Mouse (Mus musculus) right cerebral cortex, postnatal 4 days (tissue): ENCODE data around the gene Tnfsf9.
A peak's percentile ranks its signal among the peaks of the same experiment; 100 is the strongest.

Experiments used
- DNase-seq: peaks from one replicate; pipeline ENCODE4 v3.0.0-alpha.2; 2022

The Tnfsf9 gene

DNA sequence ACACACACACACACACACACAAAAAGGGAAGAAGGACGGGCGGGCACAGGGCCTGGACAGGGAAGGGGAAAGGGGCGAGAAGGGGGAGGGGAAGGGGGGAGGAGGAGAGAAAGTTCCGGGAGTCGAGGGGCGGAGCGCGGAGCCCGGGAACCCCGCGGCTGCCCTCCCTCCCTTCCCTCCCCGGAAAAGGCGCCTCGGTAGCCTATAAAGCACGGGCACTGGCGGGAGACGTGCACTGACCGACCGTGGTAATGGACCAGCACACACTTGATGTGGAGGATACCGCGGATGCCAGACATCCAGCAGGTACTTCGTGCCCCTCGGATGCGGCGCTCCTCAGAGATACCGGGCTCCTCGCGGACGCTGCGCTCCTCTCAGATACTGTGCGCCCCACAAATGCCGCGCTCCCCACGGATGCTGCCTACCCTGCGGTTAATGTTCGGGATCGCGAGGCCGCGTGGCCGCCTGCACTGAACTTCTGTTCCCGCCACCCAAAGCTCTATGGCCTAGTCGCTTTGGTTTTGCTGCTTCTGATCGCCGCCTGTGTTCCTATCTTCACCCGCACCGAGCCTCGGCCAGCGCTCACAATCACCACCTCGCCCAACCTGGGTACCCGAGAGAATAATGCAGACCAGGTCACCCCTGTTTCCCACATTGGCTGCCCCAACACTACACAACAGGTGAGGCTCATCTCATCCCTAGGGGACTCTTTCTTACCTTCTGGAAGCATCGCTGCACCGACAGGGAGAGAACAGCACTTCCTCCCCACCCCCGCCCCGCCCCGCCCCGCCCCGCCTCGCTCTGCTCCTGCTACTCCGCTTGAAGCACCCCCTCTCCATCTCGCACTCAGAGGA lies at the start of gene Tnfsf9:
Tnfsf9 (plus strand) TSS at position 145 of the 854 bp plus-strand sequence.
- peak; percentile 55 for DNase-seq

DNA sequence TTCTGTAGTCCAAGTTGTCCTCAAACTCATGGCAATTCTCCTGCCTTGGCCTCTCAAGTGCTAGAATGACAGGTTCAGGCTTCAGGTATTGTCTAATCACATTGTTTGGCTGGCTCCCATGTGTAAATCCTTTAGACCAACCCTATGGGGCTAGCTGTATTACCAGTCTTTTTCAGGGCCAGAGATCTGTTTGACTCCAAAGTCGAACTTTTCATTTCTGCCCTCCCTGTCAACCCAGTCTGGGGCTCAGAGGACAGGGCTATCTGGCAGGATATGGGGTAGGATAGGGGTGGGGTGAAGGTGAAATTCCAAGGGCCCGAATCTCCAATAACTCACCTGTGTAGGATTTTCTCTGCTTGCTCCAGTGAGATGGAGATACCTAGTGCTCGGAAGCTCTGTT lies 48.9 kb upstream of the Tnfsf9 start:
- no peak for DNase-seq

DNA sequence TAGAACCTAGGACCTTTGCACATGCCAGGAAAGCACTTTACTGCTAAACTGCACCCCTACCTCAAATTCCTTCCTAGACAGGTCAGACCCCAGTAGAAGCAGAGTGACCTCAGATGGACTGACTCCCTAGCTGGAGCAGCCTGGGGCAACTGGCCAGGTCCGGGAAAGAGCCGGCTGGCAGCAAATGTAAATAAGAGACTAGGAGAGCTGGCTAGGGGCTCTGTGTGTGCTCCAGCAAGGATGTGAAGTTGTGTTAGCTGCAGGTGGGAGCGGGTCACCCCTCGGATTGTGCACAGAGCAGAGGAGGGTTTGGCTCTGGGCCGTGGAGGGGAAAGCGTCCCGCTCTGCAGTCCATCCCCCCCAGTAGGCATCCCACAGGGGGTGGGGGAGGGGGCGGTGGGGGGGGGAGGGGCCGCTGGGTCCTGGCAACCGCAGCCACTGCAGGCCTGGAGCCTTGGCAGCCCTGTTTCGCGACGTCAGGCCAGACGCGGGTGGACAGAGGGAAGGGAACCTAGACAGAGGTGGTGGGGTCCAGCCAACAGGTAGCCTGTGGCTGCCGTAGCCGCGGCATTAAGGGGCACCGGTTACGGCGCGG lies 46.1 kb upstream of the Tnfsf9 start, which contains the start of gene Crb3:
Crb3 (plus strand) TSS at position 215 of the 595 bp plus-strand sequence.
- peak; percentile 51 for DNase-seq

DNA sequence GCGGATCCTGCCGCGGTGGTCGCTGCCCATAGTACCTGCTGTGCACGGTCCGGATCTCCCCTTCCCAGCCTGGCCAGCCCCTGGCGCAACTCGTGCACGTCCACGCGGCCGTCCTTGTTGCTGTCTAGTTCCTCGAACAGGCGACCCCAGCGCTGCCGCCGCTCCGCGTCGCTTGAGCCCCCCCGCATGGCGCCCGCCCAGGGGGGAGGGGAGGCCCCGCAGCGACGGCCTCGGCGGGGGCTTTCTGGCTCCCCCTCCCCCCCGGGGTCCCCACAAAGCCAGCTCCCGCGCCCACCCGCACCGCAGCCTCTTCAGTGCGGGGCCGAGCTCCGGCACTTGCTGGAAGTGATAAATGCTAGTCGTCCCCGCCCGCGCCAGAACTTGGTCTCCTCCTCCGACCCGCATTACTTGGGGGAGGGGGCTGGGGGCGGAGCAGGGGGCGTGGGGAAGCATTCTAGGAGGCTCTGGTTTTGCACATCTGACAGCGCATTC lies 45.6 kb upstream of the Tnfsf9 start, which contains the start of gene Slc25a23:
Slc25a23 (minus strand) TSS at position 378 of the 492 bp plus-strand sequence.
- peak; percentile 83 for DNase-seq

DNA sequence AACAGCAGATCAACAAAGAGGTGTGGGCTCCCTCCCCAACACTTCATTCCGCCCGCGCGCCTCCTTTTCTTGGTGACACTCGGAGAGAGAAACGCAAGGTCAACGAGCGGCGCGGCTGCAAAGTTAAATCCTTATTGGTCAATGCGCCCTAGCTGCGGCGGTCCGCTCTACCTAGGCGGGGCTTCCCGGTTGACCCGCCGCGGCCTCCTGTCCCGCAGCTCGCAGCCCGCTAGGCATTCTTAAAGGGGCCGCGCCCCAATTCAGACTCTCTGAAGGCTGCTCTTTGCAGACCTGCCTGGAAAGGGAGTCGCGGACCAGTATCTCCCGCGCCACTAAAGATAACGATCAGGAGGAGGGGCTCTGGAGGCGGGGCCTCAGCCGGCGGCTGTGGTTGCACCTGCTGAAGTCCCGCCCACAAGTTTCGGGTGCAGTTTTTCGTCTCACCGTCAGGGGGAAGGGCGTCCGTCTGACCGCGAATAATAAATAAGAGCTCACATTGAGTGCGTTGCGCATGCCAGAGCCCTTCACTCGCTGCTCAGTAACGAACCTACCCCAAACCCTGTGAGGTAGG lies 44.8 kb upstream of the Tnfsf9 start:
- DNase-seq, result peak; percentile 92

DNA sequence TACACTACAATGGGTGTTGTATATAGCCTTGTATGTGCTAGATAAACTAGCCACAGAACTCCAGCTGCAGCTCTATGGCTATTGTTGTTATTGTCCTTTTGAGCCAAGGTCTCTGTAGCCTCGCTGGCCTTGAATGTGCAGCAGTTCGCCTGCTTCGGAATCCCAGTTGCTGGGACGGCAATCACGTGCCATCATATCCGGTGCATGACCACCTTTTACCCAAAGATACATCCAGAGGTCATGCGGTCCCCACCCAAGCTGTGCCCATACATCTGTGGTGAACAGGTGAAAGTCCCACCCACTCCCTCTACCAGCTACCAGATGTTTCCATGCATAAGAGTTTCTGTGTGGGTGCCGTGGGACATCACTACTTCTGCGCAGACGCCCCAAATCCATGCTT lies 44.1 kb upstream of the Tnfsf9 start:
- no peak for DNase-seq

DNA sequence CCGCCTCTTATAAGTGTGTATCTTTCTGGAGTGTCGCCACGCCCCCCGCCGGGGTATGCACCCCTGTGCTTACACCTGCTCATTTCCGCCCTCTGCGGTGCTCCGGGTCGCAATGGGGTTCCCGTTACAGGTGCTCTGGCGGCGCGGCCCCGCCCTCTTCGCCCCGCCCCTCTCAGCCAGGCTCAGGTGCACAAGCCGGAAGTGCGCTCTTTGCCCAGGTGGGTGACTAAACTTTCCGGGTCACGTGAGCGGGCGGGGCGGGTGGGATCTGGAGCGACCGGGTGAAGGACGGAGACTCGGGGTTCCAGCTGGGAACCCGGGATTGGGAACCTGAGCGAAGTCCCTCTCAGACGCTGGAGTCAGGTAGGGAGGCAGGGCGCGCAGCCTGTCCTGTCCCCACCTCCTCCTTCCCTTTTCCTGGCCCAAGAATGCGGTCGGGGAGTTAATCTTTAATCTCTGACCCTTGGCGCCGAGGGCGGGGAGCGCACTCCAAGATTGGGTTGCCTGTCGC lies 43.1 kb upstream of the Tnfsf9 start:
- DNase-seq, result no peak

DNA sequence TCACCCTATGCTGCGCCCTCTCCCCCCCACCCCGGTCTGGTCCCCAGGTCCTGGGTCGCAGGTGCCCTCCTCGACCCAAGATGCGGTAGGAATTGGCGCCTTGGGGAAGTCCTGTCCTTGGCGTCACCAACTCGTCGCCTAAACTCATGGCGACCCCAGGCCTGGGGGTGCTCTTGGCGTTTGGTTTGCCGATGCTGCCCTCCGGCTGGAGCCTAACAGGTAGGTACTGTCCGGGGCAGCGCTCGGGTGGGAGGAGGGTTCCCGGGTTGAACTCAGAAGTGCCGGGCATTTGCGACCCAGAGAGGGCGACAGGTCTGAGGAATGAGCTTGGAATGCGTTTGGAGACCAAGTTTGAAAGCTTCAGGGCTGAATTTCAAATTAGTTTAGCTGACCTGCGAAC lies 42.6 kb upstream of the Tnfsf9 start:
- no peak for DNase-seq

DNA sequence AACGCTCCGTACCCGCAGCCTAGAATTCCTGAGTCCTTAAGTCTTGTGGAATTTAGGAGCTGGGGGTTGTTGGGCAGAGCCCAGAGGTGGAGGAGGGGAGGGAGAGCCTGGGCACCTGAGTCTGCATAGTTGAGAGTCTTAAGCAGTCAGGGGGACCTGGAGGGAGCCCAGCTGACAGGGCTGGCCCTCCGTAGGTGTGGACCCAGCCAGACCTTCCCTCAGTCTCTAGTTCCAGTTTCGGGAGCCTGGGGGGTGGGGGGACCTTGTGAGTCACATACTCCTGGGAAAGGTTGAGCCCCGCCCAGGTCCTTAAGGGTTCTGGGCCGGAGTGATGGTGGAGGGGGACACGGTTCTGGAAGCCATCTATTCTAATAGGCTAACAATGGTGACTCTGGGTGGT lies 42.1 kb upstream of the Tnfsf9 start:
- DNase-seq, result no peak

DNA sequence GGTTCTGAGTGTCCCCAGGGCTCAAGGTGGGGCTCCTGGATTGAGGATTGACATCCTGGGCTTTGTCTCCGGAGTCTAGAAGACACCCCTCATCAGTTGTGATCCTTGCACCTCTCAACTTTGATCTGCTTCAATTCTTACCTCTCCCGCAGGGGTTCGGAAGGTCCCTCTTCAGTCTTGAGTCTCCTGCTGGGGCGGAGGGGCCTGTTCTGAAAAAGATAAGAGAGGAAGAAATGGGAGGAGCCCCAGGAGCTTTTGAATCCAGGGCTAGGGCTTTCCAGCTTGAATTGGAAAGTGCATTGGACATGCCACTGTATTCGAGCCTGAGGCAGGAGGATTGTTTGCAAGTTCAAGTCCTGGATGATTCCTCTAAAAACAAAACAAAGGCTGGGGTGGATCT lies 38.2 kb upstream of the Tnfsf9 start:
- DNase-seq, result no peak

DNA sequence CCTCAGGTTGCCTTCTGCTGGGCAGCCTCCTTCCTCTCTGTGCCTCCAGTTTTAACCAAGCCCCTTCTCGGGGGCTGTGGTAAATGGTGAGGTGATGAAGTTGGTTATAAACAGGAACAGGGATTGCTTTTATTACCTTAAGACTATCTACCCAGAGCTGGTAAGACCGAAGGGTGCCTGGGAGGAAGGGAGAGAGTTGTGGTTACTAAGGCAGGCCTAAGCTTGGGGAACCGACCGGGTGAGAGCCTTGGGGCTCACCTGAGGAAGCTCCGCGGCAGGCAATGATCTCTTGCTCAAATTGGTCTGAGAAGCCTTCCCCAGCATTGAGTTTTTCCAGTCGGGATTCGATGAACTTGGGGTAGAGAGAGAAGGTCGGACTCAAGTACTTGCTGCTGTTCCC lies 34.9 kb upstream of the Tnfsf9 start:
- DNase-seq, result no peak

DNA sequence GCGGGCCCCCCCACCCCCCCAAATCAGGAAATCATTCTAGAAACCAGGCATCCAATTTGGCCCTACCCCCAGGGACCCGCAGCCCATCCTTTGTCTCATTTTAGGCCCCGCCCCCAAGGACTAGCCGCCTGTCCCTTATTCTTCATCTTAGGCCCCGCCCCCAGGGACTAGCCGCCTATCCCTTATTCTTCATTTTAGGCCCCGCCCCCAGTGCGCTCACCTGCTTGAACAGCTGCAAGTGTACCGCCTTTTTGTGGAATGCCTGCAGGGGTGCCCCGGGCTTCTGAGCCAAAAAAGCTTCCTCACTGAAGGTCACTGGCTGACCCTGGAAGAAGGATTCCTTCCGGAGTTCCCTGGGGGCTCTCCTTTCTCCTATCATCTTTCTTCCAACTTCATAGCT lies 34.4 kb upstream of the Tnfsf9 start:
- no peak for DNase-seq

DNA sequence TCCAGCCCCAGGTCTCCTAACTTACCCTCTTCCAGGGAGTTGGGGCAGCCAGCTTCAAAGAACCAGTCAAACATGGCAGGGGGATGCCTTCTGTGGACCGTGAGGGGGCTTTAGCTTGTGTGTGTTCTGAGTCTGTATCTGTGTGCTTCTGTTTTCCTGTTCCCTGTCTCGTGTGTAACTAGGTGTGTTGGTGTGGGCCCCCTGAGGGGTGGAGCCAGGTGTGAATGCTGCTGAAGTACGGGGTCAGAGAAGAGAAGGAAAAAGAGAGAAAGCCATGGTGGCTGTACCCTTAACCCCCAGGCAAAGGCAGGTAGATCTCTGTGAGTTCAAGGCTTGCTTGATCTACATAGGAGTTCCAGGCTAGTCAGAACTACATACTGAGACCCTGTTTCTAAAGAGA lies 28.2 kb upstream of the Tnfsf9 start:
- DNase-seq, result no peak

DNA sequence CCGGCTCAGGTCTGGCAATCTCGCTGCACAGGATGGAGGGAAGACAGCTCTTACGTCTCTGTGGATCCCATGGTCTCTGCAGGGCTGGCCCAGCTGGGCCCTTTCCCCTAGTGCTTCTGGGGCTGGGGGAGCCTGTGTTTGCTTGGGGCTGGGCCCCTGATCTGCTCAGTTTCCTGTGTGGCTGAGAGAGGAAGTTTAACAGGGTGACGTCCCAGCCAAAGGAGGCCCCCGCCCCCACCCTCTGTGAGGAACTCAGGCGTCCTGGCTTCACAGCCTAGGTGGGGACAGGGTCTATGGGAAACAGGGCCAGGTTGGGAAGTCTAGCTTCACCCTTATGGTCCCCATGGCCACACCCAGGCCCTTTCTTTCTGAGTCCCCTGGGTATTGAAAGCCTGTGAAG lies 26.8 kb upstream of the Tnfsf9 start, which contains the start of gene Dennd1c:
Dennd1c (minus strand) TSS at position 179 of the 400 bp plus-strand sequence.
- DNase-seq, result no peak

DNA sequence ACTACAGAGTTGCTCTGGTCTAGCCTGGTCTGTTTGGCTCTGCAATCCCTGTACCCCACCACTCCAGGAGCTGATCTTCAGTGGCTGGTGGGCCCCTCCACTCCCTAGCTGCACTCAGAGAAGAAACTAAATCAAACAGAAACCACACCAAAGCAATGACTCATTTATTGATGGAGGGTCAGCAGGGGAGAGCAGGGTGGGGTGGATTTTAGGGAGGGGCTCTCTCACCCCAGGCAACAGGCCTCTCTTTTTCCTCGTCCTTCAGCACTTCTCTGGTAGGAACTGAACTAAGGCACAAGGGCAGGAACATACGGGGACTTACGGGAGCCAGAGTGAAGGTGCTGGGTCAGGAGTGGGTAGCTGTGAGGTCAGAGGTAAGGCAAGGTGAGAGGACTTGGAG lies 25.2 kb upstream of the Tnfsf9 start:
- DNase-seq, result no peak

DNA sequence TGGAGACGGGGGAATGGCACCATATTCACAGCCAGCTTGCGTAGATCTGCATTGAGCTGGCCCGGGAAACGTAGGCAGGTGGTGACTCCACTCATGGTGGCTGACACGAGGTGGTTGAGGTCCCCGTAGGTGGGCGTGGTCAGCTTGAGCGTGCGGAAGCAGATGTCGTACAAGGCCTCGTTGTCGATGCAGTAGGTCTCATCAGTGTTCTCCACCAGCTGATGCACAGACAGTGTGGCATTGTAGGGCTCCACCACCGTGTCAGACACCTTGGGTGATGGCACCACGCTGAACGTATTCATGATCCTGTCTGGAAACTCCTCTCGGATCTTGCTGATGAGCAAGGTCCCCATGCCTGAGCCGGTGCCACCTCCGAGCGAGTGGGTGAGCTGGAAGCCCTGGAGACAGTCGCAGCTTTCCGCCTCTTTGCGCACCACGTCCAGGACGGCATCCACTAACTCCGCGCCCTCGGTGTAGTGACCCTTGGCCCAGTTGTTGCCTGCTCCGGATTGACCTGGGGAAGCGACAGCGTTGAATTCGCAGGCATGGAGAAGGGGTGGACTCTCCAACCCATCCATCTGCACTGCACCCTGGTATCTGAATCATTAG lies 23.8 kb upstream of the Tnfsf9 start:
- no peak for DNase-seq

DNA sequence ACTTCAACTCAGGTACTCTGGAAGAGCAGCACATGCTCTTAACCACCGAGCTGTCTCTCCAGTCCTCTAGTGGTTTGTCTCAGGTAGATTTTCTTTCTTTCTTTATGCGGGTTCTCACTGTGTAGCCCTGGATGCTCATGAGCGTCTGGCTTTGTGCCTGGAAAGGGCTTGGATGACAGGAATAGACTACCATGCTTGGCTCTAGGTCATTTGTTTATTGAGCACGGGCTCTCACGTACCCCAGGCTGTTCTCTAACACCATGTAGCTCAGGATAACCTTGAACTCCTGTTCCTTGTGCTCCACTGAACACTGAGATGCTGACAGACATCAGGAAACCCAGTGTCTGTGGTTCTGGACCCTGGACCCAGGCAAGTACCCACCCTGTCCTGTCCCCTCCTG lies 22.6 kb upstream of the Tnfsf9 start:
- no peak for DNase-seq

DNA sequence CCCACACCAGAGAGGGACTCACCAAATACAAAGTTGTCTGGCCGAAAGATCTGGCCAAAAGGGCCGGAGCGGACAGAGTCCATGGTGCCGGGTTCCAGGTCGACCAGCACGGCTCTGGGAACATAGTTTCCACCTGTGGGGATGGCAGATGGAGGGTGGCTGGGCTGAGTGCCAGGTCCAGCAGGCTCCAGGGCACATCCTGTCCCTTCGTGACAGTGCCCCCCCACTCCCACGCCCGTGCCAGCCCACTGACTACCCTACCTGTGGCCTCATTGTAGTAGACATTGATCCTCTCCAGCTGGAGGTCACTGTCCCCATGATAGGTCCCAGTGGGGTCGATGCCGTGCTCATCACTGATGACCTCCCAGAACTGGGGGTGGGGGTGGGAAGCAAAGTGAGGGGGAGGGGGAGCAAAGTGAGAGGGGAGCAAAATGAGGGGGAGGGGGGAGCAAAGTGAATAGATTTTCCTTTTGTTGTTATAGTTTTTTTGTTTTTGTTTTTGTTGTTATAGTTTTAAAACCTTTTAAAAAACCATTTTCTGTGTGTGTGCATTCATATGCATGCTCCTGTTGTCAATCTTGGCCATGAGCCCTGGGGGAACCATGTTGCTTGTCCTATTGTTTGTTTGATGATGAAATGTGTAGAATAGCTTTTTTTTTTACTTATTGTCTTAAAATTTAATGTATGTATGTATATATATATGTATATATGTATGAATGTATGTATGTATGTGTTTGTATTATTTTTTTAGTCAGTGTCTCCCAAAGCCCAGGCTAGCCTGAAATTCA lies 19.0 kb upstream of the Tnfsf9 start:
- no peak for DNase-seq

DNA sequence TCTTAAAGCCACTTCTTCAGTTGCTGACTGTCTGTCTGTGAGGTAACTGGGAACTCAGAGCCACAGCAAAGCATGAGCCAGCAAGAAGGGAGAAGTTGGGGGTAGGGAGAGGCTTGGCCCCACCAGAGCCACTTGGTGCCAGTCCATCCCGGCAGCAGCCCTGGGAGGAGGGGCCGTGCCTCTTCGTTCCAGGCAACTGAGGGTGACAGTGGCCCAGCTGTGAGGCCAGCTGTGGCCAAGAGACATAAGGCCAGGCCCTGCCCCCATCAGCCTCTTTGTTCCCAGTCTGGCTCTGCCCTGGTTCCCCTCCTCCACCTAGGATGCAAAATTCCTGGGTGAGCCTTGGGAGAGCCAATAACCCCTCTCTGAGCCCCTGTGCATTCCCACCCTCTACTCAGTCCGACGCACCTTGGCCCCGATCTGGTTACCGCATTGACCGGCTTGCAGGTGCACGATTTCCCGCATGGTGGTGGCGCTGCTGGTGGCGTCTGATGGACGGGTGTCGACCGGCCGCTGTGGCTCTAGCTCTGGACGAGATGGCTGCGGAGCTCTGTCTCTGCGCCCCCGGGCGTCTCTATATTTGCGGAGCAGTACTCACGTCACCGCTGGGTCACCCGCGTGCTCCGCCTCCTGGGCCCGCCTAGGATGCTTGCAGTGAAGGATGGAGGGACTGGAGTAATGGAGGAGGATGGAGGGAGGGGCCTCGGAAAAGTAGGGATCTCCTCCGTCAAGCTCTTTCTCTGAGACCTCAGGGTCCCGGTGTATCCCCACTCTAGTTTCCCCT lies 17.9 kb upstream of the Tnfsf9 start, which contains the start of gene Tubb4a:
Tubb4a (minus strand) TSS at position 734 of the 784 bp plus-strand sequence.
- DNase-seq, result peak; percentile 81

DNA sequence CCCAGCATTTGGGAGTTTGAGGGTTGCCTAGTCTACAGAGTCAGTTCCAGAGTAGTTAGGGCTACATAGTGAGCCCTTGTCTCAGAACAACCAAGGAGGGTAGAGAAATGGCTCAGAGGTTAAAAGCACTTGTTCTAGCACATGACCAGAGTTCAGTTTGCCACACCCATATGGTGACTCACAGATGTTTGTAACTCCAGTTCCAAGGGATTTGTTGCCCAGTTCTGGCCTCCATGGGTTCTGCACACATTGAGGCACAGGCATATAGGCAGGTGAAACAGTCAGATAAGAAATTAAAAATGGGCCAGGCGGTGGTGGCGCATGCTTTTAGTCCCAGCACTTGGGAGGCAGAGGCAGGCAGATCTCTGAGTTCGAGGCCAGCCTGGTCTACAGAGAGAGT lies 10.9 kb upstream of the Tnfsf9 start:
- no peak for DNase-seq
